Mouse (Mus musculus) myocyte (in vitro differentiated cells): ENCODE measurements around the gene Zfp46. TPM values are rescaled to one million over a fixed set of nuclear protein-coding genes. Genes with fewer than 3 reads are reported as not detected.

ENCODE experiments used
- H3K27me3 ChIP-seq: one replicate; pipeline ENCODE4 v1.6.1; 2011; ENCODE audit not compliant: control insufficient read depth, insufficient read depth, insufficient read length
- H3K36me3 ChIP-seq: one replicate; pipeline ENCODE4 v1.6.1; 2011; ENCODE audit not compliant: control insufficient read depth, insufficient read depth
- H3K4me2 ChIP-seq: one replicate; pipeline ENCODE4 v1.6.1; 2011; ENCODE audit warnings: low read depth, control low read depth
- H3K4me3 ChIP-seq: one replicate; pipeline ENCODE4 v1.5.1; 2011; ENCODE audit warnings: mild to moderate bottlenecking, control low read depth, moderate library complexity
- H3K79me2 ChIP-seq: one replicate; pipeline ENCODE4 v1.6.1; 2011; ENCODE audit not compliant: control insufficient read depth, insufficient read depth
- H3ac ChIP-seq: one replicate; pipeline ENCODE4 v1.6.1; 2011; ENCODE audit not compliant: control insufficient read depth, insufficient read length
- CEBPB ChIP-seq: IDR thresholded peaks from 2 replicates; pipeline ENCODE4 v1.6.1; 2011; ENCODE audit warnings: mild to moderate bottlenecking, moderate library complexity; ENCODE audit not compliant: poor library complexity, insufficient read depth, severe bottlenecking
- E2F4 ChIP-seq: IDR thresholded peaks from one replicate; pipeline ENCODE4 v1.6.1; 2011; ENCODE audit warnings: mild to moderate bottlenecking, control low read depth, moderate library complexity; ENCODE audit not compliant: insufficient read depth
- MAX ChIP-seq: IDR thresholded peaks from one replicate; pipeline ENCODE4 v1.6.1; 2011; ENCODE audit warnings: low read depth, mild to moderate bottlenecking, control low read depth
- MYOD1 ChIP-seq, 3 experiments: IDR thresholded peaks; one replicate each; pipeline ENCODE4 v1.6.1; 2011; ENCODE audit warnings: control low read depth in 2 of 3, low read depth in 2 of 3, mild to moderate bottlenecking in 2 of 3, moderate library complexity in 1 of 3; ENCODE audit not compliant: insufficient read length in 2 of 3, control insufficient read depth in 1 of 3
- MYOG ChIP-seq, 3 experiments: IDR thresholded peaks; one replicate each; pipeline ENCODE4 v1.6.1; 2011; ENCODE audit warnings: control low read depth in 2 of 3, low read depth in 2 of 3, mild to moderate bottlenecking in 2 of 3; ENCODE audit not compliant: insufficient read length in 2 of 3, control insufficient read depth in 1 of 3, insufficient read depth in 1 of 3
- POLR2A ChIP-seq: IDR thresholded peaks from one replicate; pipeline ENCODE4 v1.6.1; 2011; ENCODE audit warnings: low read depth, mild to moderate bottlenecking, control low read depth, moderate library complexity; ENCODE audit not compliant: insufficient read length
- POLR2AphosphoS2 ChIP-seq: IDR thresholded peaks from one replicate; pipeline ENCODE4 v1.6.1; 2011; ENCODE audit warnings: low read depth, control low read depth; ENCODE audit not compliant: insufficient read length
- REST ChIP-seq: IDR thresholded peaks from one replicate; pipeline ENCODE4 v1.6.1; 2011; ENCODE audit warnings: mild to moderate bottlenecking, control low read depth, moderate library complexity; ENCODE audit not compliant: insufficient read depth, insufficient read length
- SRF ChIP-seq: IDR thresholded peaks from one replicate; pipeline ENCODE4 v1.6.1; 2011; ENCODE audit warnings: low read depth; ENCODE audit not compliant: control insufficient read depth, insufficient read length
- TCF12 ChIP-seq: IDR thresholded peaks from one replicate; pipeline ENCODE4 v1.6.1; 2011; ENCODE audit warnings: mild to moderate bottlenecking, control low read depth; ENCODE audit not compliant: poor library complexity, insufficient read depth, severe bottlenecking
- TCF3 ChIP-seq: IDR thresholded peaks from one replicate; pipeline ENCODE4 v1.6.1; 2011; ENCODE audit warnings: low read depth, control low read depth; ENCODE audit not compliant: insufficient read length
- USF1 ChIP-seq: IDR thresholded peaks from one replicate; pipeline ENCODE4 v1.6.1; 2011; ENCODE audit warnings: low read depth, mild to moderate bottlenecking, control low read depth, moderate library complexity
- polyA plus RNA-seq: library from polyadenylated mRNA; unstranded; fragments of >200 nt; fragmentation: generic; extraction: Trizol; gene quantifications from one replicate; pipeline ENCODE4 v1.2.1, GENCODE M21; 2012; ENCODE audit warnings: missing spikeins

Gene Zfp46
- polyA plus RNA-seq, 1 experiment = 9.4 TPM

DNA sequence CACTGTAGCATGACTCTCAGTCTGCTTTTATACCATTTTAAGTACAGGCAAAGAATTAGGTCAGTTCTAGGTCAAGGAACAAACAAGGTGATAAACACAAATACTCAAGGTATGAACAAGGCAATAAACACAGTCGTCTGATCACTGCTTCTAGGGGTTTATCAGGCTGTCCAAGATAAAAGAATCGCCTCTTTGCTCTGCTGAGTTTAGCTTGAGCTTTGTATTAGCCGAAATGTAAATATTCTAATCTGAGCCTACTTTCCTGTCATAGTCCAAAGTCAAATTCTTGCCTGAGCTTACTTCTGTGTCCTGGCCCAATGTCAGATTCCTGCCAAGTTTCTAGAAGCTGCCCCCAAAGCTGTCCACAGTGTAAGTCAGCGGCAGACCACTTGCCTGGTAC lies 18.0 kb downstream of the Zfp46 start:
- no peaks in the 10 kb centered on the region for H3K36me3 ChIP-seq
- no peak overlapping the region for H3K4me3 ChIP-seq
- H3K4me2 ChIP-seq = no peak overlapping the region
- no peaks in the 10 kb centered on the region for H3K79me2 ChIP-seq
- no peaks in the 10 kb centered on the region for H3K27me3 ChIP-seq
- TF ChIP-seq REST (no peak), MAX (no peak), USF1 (no peak), SRF (no peak), POLR2A (no peak), TCF12 (no peak), MYOD1 (IDR thresholded peaks at IDR 0.05; ENCODE audit: control insufficient read depth in 1 of 3, insufficient read length in 2 of 3, low read depth in 2 of 3) (no peak), POLR2AphosphoS2 (no peak), E2F4 (no peak), CEBPB (no peak), TCF3 (no peak), MYOG (IDR thresholded peaks at IDR 0.05; ENCODE audit: control insufficient read depth in 1 of 3, insufficient read depth in 1 of 3, insufficient read length in 2 of 3, low read depth in 2 of 3) (no peak)
- H3ac ChIP-seq = no peak overlapping the region

DNA sequence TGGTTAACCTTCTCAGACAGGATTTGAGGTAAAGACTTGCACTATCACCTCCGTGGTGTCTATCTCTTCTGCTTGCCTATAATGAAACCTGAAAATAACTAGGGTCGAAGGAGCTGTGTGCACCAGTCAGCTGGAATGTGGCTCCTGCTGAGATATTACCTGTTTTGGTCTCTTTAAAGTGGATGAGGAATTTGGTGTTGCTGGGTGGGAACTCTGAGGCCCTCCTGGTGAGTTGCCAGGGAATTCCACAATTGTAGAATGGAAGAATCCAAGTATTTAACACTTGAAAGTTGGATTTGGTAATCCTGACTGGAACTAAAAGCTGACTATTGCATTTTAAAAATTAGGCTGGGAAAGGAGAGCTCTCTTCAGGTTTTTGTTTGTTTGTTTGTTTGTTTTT lies 19.7 kb downstream of the Zfp46 start:
- H3K27me3 ChIP-seq = no peaks in the 10 kb centered on the region
- H3K4me3 ChIP-seq = no peak overlapping the region
- H3K4me2 ChIP-seq = no peak overlapping the region
- H3K36me3 ChIP-seq = no peaks in the 10 kb centered on the region
- H3K79me2 ChIP-seq = no peaks in the 10 kb centered on the region
- H3ac ChIP-seq = no peak overlapping the region
- no peak for TF ChIP-seq CEBPB
- no peak for TF ChIP-seq E2F4
- no peak for TF ChIP-seq SRF
- no peak for TF ChIP-seq MYOG (IDR thresholded peaks at IDR 0.05; ENCODE audit: control insufficient read depth in 1 of 3, insufficient read depth in 1 of 3, insufficient read length in 2 of 3, low read depth in 2 of 3)
- TF ChIP-seq MYOD1 (IDR thresholded peaks at IDR 0.05; ENCODE audit: control insufficient read depth in 1 of 3, insufficient read length in 2 of 3, low read depth in 2 of 3) = no peak
- no peak for TF ChIP-seq TCF12
- TF ChIP-seq POLR2AphosphoS2 = no peak

DNA sequence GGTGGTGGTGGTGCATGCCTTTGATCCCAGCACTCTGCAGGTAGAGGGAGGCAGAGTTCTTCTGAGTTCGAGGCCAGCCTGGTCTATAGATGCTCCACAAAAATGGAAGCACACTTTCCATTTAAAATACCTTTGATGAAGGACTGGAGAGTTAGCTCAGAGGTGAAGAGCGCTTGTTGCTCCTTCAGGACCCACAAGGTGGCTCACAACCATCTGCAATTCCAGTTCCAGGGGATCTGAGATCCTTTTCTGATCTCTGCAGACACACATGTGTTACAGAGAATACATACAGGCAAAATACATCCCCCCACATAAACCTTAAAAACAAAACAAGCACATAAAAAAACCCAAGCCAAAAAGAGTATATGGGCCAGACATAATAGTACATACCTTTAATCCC lies 23.9 kb downstream of the Zfp46 start:
- Histone ChIP-seq H3K27me3 (no peaks in the 10 kb centered on the region), H3K4me2 (no peak overlapping the region), H3K4me3 (no peak overlapping the region), H3ac (no peak overlapping the region), H3K36me3 (no peaks in the 10 kb centered on the region), H3K79me2 (peaks cover 22% of the 10 kb centered on the region)
- TF ChIP-seq TCF12 = no peak

DNA sequence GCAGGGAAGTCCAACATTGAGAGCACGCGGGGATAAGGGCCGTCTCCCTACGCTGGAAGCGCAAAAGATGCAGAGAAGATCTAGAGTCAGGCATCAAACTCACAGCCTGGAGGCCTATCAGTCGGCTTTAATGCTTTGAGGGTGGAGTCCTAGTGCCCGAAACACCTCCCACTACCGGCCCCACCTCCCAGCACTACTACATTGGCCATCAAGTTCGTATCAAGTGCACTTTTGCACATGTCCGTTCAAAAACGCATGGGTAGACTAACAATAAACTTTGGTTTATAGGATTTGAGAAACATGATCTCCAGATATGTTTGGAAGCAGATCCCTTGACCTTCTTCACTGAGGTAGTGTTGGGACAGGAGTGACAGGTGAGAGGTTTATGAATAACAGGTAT lies 25.3 kb downstream of the Zfp46 start:
- peak overlapping the region; percentile 60 for H3K4me3 ChIP-seq
- H3K27me3 ChIP-seq = no peaks in the 10 kb centered on the region
- H3K36me3 ChIP-seq = peaks cover 5% of the 10 kb centered on the region
- TF ChIP-seq MYOD1 (IDR thresholded peaks at IDR 0.05; ENCODE audit: control insufficient read depth in 1 of 3, insufficient read length in 2 of 3, low read depth in 2 of 3) = no peak
- TF ChIP-seq POLR2A = peak; percentile 14
- H3ac ChIP-seq = peak overlapping the region; percentile 74
- peaks cover 36% of the 10 kb centered on the region for H3K79me2 ChIP-seq
- H3K4me2 ChIP-seq = peak overlapping the region; percentile 80

DNA sequence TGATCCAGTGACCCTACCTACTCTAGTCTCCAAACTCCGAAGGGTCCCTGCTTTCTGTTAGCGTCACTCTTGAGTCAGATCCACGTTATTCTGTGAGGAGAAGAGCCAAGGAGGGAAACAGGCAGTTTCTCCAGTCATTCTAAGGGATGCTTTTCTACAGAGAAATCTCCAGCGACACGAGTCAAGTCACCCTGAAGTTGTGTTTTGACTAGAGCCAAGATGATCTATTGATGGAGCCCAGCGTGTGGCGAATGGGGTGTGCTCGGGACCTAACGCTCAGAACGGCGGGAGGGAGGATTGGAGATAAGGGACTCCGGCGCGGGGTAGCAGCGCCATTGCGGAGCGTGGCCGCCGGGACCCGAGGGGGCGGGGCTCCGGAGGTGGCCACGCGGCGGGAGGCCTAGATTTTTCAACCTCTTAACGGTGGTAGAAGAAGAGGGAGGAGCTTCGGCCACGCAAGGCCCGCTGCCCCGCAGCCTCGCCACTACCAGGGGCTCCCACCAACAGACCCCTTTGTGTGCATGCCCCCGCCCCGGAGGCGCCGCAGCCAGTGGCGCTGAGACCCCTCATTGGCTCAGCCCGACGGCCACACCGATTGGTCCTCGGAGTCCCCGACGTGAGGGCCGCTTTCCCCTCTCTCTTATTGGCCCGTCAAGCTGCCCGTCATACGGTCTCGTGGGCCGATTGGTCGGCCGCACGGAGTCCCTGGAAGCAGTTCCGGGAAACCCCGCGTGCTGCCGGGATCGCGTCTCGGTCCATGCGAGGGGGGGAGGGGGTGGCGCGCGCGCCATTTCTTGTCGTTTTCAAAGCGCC lies 26.0 kb downstream of the Zfp46 start, which contains the start of gene Hnrnpr:
Hnrnpr (plus strand) TSS at position 714 of the 813 bp plus-strand sequence.
- H3K79me2 ChIP-seq = peaks cover 42% of the 10 kb centered on the region
- H3K4me2 ChIP-seq = peak within 1 kb of the TSS; percentile 91
- TF ChIP-seq USF1 (no peak), REST (no peak), SRF (peak; percentile 54), MYOG (IDR thresholded peaks at IDR 0.05; ENCODE audit: control insufficient read depth in 1 of 3, insufficient read depth in 1 of 3, insufficient read length in 2 of 3, low read depth in 2 of 3) (no peak), TCF3 (no peak), POLR2AphosphoS2 (peak; percentile 59), TCF12 (no peak), CEBPB (no peak), POLR2A (peak; percentile 76), E2F4 (peak; percentile 71), MAX (peak; percentile 63), MYOD1 (IDR thresholded peaks at IDR 0.05; ENCODE audit: control insufficient read depth in 1 of 3, insufficient read length in 2 of 3, low read depth in 2 of 3) (no peak)
- H3K4me3 ChIP-seq = peak within 1 kb of the TSS; percentile 60
- H3ac ChIP-seq = peak within 1 kb of the TSS; percentile 74
- H3K27me3 ChIP-seq = no peaks in the 10 kb centered on the region
- peaks cover 5% of the 10 kb centered on the region for H3K36me3 ChIP-seq
